Mouse (Mus musculus) embryonic facial prominence, embryonic 14.5 days (tissue): ENCODE results near the gene Vps37b. TPM values are rescaled to one million over a fixed set of nuclear protein-coding genes. Genes with fewer than 3 reads are reported as not detected.
A peak's percentile ranks its signal among the peaks of the same experiment; 100 is the strongest.

Experiments
- ATAC-seq: fragments of 200-750 bp; cut with Nextera tagmentation; 2 replicates; pipeline ENCODE4 v1.8.0; 2017; ENCODE audit warnings: low read depth, moderate number of reproducible peaks, moderate TSS enrichment
- DNase-seq: peaks from one replicate; pipeline ENCODE4 v3.0.0-alpha.2; 2015; ENCODE audit warnings: low spot score
- H3K27ac ChIP-seq: fragments of 300-500 bp; sonication (generic); replicated peaks from 2 replicates; pipeline ENCODE4 v1.5.1; 2014; ENCODE audit warnings: low read depth, mild to moderate bottlenecking, low read length, moderate library complexity
- H3K27me3 ChIP-seq: fragments of 300-500 bp; sonication (generic); replicated peaks from 2 replicates; pipeline ENCODE4 v1.6.1; 2014; ENCODE audit warnings: low read length; ENCODE audit not compliant: control insufficient read depth, insufficient read depth
- H3K36me3 ChIP-seq: fragments of 300-500 bp; sonication (generic); 2 replicates; pipeline ENCODE4 v1.6.1; 2014; ENCODE audit warnings: low read length, mixed read lengths; ENCODE audit not compliant: control insufficient read depth, insufficient read depth
- H3K4me1 ChIP-seq: fragments of 300-500 bp; sonication (generic); 2 replicates; pipeline ENCODE4 v1.6.1; 2014; ENCODE audit warnings: antibody characterized with exemption, low read length; ENCODE audit not compliant: control insufficient read depth, insufficient read depth
- H3K4me2 ChIP-seq: fragments of 300-500 bp; sonication (generic); 2 replicates; pipeline ENCODE4 v1.6.1; 2014; ENCODE audit warnings: low read depth, mild to moderate bottlenecking, low read length, moderate library complexity, mixed read lengths
- H3K4me3 ChIP-seq: fragments of 300-500 bp; sonication (generic); 2 replicates; pipeline ENCODE4 v1.5.1; 2014; ENCODE audit warnings: low read depth, mild to moderate bottlenecking, low read length
- H3K9ac ChIP-seq: fragments of 300-500 bp; sonication (generic); 2 replicates; pipeline ENCODE4 v1.6.1; 2014; ENCODE audit warnings: low read depth, mild to moderate bottlenecking, low read length, moderate library complexity, mixed read lengths
- H3K9me3 ChIP-seq: fragments of 300-500 bp; sonication (generic); 2 replicates; pipeline ENCODE4 v1.6.1; 2016; ENCODE audit warnings: low read length; ENCODE audit not compliant: control insufficient read depth
- WGBS: fragments of 180-500 bp; shearing (Covaris S2); extraction: QIAGEN DNeasy Blood & Tissue Kit; methylation state at CpG from one replicate; pipeline ENCODE4 v1.1.7; 2014; 5-methylcytosine and 5-hydroxymethylcytosine counted together
- polyA plus RNA-seq: library from polyadenylated mRNA; unstranded; fragments of >200 nt; fragmentation: Nextera tagmentation; extraction: Ambion mirVana; gene quantifications from 2 replicates; pipeline ENCODE4 v1.2.1, GENCODE M21; 2014

Gene Vps37b
- polyA plus RNA-seq, 1 experiment from 2014 or later: 31.7 TPM

DNA sequence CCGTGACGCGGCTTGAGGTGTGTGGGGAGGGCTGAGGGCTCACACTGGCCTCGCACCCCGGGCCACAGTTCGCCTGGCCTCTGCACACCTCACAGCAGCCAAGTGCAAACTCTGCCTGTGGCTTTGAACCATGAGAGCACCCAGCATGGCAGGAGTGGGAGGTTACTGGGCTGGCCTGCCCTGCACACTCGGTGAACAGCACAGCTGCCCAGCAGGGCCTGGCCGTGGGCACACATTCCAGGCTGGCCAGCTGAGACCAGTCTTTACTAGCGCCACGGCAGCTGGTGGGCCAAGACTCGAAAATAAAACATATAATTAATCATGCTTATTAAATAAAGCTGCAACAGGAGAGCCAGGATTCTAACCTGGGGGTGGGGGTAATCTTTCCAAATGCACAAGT lies 26.5 kb downstream of the Vps37b start:
- Histone ChIP-seq H3K27ac (no peak overlapping the region), H3K4me3 (no peak overlapping the region), H3K4me1 (peaks cover 3% of the 10 kb centered on the region; the same call in 1 of the 2 replicates), H3K9ac (no peak overlapping the region), H3K4me2 (no peak overlapping the region), H3K36me3 (peaks cover 64% of the 10 kb centered on the region), H3K27me3 (no peaks in the 10 kb centered on the region), H3K9me3 (no peaks in the 10 kb centered on the region)
- peak; percentile 24 for DNase-seq
- WGBS: 82% methylated on average over 11 of the region's 11 CpGs
- ATAC-seq: no peak

DNA sequence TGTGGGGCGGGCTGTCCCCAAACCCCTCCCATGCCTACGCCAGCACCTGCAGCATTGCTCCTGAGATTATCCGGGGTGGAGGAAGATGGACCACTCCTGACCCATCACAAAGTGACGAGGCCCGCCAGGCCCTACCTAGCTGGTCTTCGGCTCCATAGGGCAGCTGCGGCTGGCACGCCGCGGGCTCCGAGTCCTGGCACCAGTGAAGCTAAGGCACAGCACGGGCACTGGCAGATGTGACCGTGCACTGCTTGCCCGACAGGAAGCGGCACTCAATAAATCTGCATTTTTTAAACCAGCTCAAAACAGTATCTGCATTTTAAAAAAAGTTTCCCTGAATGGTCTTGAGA lies 26.9 kb downstream of the Vps37b start:
- H3K9ac ChIP-seq: no peak overlapping the region
- no peak overlapping the region for H3K27ac ChIP-seq
- peaks cover 67% of the 10 kb centered on the region for H3K36me3 ChIP-seq
- no peak overlapping the region for H3K4me3 ChIP-seq
- WGBS: 96% methylated on average over 13 of the region's 15 CpGs
- no peak overlapping the region for H3K4me2 ChIP-seq
- DNase-seq (no peak), ATAC-seq (no peak)
- no peaks in the 10 kb centered on the region for H3K9me3 ChIP-seq
- H3K27me3 ChIP-seq: no peaks in the 10 kb centered on the region
- H3K4me1 ChIP-seq: no peaks in the 10 kb centered on the region

DNA sequence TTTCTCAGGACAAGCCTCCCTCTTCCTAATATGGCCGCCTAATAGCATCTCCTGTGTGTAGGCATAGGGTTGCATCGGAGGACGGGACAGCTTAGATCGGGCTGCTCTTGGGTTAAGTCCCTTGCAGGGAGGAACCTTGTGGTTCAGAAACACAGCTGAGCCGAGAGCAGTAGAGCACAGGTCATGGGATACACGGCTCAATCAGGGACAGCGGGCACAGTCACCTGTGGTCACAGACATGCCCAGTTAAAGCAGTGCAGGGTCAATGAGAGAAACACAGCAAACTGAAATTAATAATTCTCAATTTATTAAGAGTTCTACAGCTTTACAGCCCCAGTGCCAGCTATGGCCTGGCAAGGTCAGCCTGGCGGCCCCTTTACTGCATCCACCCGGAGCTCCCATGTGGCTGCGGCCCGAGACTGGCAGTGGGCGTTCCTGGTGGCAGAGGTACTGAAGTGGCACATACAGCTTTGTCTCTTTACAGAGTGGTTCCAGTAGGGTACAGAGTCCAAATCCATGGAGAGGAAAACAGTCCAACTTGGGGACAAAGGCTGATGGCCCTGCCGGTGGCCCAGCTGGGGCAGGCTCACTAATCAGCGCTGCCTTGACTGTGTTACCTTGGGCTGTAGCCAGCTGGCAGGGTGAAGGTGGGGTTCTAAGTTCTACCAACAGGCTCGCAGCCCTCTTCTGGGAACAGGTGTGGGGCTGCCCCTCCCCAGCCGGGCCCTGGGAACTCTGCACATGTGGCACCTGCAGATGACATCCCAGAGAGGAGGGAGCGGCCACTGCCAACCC lies 27.5 kb downstream of the Vps37b start:
- Histone ChIP-seq H3K4me1 (no peaks in the 10 kb centered on the region), H3K27me3 (no peaks in the 10 kb centered on the region), H3K36me3 (peaks cover 64% of the 10 kb centered on the region), H3K4me3 (no peak overlapping the region), H3K9me3 (no peaks in the 10 kb centered on the region), H3K9ac (no peak overlapping the region), H3K27ac (no peak overlapping the region), H3K4me2 (no peak overlapping the region)
- ATAC-seq (no peak), DNase-seq (no peak)
- 86% methylated on average over 16 of the region's 17 CpGs for WGBS

DNA sequence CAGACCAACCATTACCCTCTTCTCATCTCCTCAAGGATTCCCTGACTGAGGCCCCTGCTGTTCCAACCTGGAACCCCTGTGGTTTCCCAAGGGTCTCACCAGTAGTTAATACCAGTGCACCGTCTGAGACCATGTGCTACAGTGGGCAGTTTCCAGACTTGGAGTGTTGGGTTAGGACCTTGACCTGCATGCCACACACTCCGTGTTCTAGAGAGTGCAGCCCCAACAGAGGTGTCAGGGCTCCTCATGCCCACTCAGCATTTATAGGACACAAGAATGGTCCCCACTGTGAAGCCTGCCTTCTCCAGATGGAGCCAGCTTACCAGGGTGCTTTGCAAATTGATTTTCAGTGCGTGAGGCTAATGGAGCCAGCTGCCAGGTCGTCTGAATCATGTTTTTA lies 28.7 kb downstream of the Vps37b start:
- Histone ChIP-seq H3K36me3 (peaks cover 52% of the 10 kb centered on the region), H3K27ac (no peak overlapping the region; the same call in 1 of the 2 replicates), H3K9ac (no peak overlapping the region), H3K9me3 (no peaks in the 10 kb centered on the region), H3K4me3 (no peak overlapping the region), H3K4me2 (no peak overlapping the region), H3K27me3 (no peaks in the 10 kb centered on the region), H3K4me1 (no peaks in the 10 kb centered on the region)
- WGBS: 73% methylated on average over 4 of the region's 4 CpGs
- ATAC-seq: no peak
- no peak for DNase-seq

DNA sequence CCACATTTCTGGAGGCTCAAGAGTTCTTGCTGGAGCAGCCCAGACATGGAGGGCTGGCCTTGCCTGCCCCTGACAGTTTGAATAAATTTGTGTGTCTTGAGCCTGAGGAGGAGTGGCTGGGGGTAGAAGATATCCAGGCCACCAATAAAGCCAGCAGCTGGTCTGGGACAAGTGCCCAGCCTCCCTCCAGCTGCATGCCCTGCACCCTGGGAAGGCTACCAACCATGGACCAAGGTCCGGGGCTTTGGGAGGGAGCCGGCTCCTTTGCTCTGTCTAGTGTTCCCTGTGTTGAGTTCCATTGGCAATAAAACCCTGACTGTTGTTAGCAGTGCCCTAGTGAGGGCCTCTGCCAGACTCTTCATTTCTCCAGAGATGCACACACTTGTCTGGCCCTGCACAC lies 29.2 kb downstream of the Vps37b start:
- no peaks in the 10 kb centered on the region for H3K4me1 ChIP-seq
- no peak overlapping the region; the same call in 1 of the 2 replicates for H3K27ac ChIP-seq
- no peak overlapping the region for H3K9ac ChIP-seq
- ATAC-seq (0 out of 2 replicates have a peak, but pooled peaks have one; percentile 10), DNase-seq (peak; percentile 11)
- H3K27me3 ChIP-seq: no peaks in the 10 kb centered on the region
- no peaks in the 10 kb centered on the region for H3K9me3 ChIP-seq
- H3K36me3 ChIP-seq: peaks cover 47% of the 10 kb centered on the region
- 77% methylated on average over 2 of the region's 2 CpGs for WGBS
- no peak overlapping the region for H3K4me2 ChIP-seq
- no peak overlapping the region for H3K4me3 ChIP-seq

DNA sequence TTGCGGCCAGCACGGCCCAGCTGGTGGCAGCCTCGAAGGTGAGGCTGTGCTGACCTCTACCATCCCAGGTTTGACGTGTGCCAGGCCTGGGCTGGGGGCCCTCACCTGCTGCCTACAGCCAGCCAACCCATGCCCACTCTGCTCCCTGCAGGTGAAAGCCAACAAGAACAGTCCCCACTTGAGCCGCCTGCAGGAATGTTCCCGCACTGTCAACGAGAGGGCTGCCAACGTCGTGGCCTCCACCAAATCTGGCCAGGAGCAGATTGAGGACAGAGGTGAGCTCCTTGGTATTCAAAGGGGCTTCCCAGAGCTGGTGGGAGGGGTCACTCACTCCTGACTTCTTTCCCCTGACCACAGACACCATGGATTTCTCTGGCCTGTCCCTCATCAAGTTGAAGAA lies 30.8 kb downstream of the Vps37b start:
- WGBS: 59% methylated on average over 9 of the region's 9 CpGs
- H3K4me2 ChIP-seq: no peak overlapping the region
- DNase-seq (no peak), ATAC-seq (no peak)
- H3K4me1 ChIP-seq: no peaks in the 10 kb centered on the region
- no peaks in the 10 kb centered on the region for H3K9me3 ChIP-seq
- H3K4me3 ChIP-seq: no peak overlapping the region
- no peak overlapping the region for H3K9ac ChIP-seq
- peaks cover 38% of the 10 kb centered on the region for H3K36me3 ChIP-seq
- H3K27ac ChIP-seq: no peak overlapping the region
- H3K27me3 ChIP-seq: no peaks in the 10 kb centered on the region

DNA sequence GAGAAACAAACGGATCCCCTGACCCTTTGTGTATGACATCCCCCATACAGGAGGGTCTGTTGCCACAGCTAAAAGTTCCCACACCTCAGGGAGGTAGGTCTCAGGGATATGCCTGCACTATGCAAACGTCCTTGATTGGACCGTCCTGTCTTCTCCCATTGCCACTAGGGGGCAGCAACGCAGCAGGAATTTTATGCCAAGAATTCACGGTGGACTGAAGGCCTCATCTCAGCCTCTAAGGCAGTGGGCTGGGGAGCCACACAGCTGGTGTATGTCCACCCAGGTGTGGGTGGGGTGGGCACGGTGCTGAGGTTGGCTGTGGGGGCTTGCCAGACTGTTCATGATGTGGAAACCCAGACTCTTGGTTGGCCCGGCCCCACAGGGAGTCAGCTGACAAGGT lies 31.2 kb downstream of the Vps37b start:
- no peak overlapping the region for H3K4me3 ChIP-seq
- no peak overlapping the region for H3K4me2 ChIP-seq
- peak; percentile 86 for DNase-seq
- no peak overlapping the region for H3K9ac ChIP-seq
- no peaks in the 10 kb centered on the region for H3K4me1 ChIP-seq
- ATAC-seq: peak; percentile 66
- 13% methylated on average over 7 of the region's 7 CpGs for WGBS
- H3K36me3 ChIP-seq: peaks cover 33% of the 10 kb centered on the region
- H3K27me3 ChIP-seq: no peaks in the 10 kb centered on the region
- no peak overlapping the region for H3K27ac ChIP-seq
- no peaks in the 10 kb centered on the region for H3K9me3 ChIP-seq

DNA sequence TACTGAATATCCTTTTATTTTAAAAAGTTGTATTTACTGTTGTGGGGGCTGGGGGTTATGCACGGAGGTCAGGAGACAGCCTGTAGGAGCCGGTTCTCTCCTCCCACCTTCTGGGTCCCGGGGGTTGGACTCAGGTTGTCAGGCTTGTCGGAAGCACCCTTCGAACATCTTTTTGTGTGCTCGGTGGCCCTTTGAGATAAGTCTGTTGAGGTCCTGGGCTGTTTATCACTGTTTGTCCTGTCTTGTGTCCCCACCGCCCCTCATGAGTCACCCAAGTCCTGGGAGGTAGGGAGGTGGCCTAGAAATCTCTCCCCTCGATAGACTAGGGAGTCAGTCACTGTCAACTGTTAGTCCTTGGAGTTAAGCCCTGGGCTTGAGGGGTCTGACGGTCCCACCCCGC lies 33.7 kb downstream of the Vps37b start:
- Histone ChIP-seq H3K27ac (no peak overlapping the region), H3K9me3 (no peaks in the 10 kb centered on the region), H3K4me2 (no peak overlapping the region), H3K4me3 (no peak overlapping the region), H3K36me3 (peaks cover 13% of the 10 kb centered on the region; the same call in 1 of the 2 replicates), H3K27me3 (no peaks in the 10 kb centered on the region), H3K4me1 (no peaks in the 10 kb centered on the region), H3K9ac (no peak overlapping the region)
- WGBS: 81% methylated on average over 10 of the region's 10 CpGs
- ATAC-seq (no peak), DNase-seq (no peak)

DNA sequence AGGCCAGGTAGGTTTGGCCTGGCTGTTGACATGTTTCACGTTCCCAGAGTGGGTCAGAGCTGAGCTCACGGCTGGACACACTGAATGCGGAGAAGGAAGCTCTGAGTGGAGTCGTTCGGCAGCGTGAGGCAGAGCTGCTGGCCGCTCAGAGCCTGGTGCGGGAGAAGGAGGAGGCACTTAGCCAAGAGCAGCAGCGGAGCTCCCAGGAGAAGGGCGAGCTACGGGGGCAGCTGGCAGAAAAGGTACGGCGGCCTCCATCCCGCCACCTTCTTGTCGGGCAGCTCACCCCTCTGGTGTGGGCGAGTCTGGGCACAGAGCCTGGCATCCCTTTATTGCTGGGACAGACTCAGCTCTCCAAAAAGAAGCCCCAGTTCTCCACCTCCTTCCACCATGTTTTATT lies 34.3 kb downstream of the Vps37b start:
- Histone ChIP-seq H3K27me3 (no peaks in the 10 kb centered on the region), H3K9me3 (no peaks in the 10 kb centered on the region), H3K4me1 (no peaks in the 10 kb centered on the region), H3K9ac (no peak overlapping the region), H3K36me3 (peaks cover 13% of the 10 kb centered on the region; the same call in 1 of the 2 replicates), H3K4me3 (no peak overlapping the region), H3K4me2 (no peak overlapping the region), H3K27ac (no peak overlapping the region)
- ATAC-seq: no peak
- WGBS: 75% methylated on average over 11 of the region's 16 CpGs
- DNase-seq: no peak
